Mouse (Mus musculus) 3T3-L1 (cell line): ENCODE measurements at regions not wholly inside any gene's neighbourhood (a gene's known extent, or its start where the extent isn't known, plus 50 kb on each side); places are given as distances from the start of the nearest gene placed in this dataset.
A peak's percentile ranks its signal among the peaks of the same experiment; 100 is the strongest.

Source experiments
- DNase-seq: peaks from one replicate; pipeline ENCODE4 v3.0.0-alpha.2; 2015; ENCODE audit warnings: low read depth, low spot score

GRCm38 (mm10) chr1:102628061-102628460 lies 2140.3 kb upstream of the Cdh20 start:
- DNase-seq: peak; percentile 98

GRCm38 (mm10) chr1:102644379-102644778 lies 2123.9 kb upstream of the Cdh20 start:
- DNase-seq: no peak

GRCm38 (mm10) chr1:102687367-102688070 lies 2080.8 kb upstream of the Cdh20 start:
- no peak for DNase-seq

GRCm38 (mm10) chr1:102716459-102716858 lies 2051.9 kb upstream of the Cdh20 start:
- DNase-seq: no peak

- DNase-seq: no peak
Observed at GRCm38 (mm10) chr1:102733991-102734390, 2034.3 kb upstream of the Cdh20 start.

- DNase-seq: no peak
Observed at GRCm38 (mm10) chr1:102735392-102735791, 2032.9 kb upstream of the Cdh20 start.

GRCm38 (mm10) chr1:102757941-102758340 lies 2010.4 kb upstream of the Cdh20 start:
- no peak for DNase-seq
